Mouse (Mus musculus): Measurements from ENCODE around the gene Ace.

Gene Ace

DNA sequence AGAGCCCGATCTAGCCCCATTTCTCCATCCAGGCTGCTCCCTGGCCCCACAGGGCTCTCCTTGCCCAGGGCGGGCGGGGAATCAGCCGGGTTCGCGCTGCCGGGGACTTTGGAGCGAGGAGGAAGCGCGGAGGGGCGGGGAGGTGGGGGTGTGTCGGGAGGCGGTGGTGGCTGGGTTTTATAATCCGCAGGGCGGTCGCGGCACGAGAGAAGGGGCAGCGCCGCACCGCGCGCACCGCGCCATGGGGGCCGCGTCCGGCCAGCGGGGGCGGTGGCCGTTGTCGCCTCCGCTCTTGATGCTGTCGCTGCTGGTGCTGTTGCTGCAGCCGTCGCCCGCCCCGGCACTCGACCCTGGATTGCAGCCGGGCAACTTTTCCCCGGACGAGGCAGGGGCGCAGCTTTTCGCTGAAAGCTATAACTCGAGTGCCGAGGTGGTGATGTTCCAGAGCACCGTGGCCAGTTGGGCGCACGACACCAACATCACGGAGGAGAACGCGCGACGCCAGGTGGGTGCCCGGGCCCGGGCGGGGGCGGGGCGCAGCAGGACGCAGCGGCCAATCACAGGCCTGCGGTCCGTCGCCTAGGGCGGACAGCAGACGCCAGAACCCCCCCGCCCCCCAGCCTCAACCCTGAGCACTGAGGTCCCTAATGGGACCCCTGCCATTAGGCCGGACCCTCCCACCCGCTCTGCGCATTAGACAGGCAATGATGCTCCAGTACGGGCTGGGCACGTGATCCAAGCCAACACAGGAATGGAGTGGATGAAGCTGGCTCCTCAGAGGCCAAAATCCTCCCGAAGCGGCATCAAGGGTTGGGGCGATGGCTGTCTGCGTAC, at the start of gene Ace:
Gene Ace, plus strand, starts transcription at position 205 of the 834 bp plus-strand sequence.
- DNase-seq (ENCODE audit: extremely low spot score), result peak; percentile 50

DNA sequence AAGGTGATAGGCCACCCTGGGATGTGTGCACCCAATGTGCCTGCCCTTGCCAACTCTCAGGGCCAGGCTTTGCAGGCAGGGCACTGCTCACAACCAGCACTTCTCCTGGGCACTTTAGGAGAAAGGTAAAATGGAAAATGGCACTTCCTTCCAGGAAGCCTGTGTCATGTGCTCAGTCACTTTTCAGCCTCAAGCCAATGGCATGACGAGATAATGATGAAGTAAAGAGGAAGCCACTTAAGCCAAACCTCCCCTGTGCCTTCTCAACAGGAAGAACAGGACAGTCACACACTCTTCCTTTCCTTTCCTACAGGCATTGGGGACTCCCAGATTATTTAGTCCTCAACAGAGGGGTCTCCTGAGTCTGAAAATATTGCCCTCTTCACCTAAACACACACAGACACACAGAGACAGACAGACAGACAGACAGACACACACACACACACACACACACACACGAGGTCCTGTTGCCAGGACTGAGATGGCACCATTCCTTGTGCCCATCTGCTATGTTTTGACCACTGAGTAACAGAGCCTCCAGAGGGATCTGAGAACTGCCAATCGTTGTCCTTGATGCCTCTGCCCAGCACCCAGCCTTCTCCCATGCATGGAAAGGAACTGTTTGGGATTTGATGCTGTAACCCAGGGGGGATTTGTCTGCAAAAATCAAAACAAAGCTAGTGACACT, 47.5 kb upstream of the Ace start:
- no peak for DNase-seq (ENCODE audit: extremely low spot score)

DNA sequence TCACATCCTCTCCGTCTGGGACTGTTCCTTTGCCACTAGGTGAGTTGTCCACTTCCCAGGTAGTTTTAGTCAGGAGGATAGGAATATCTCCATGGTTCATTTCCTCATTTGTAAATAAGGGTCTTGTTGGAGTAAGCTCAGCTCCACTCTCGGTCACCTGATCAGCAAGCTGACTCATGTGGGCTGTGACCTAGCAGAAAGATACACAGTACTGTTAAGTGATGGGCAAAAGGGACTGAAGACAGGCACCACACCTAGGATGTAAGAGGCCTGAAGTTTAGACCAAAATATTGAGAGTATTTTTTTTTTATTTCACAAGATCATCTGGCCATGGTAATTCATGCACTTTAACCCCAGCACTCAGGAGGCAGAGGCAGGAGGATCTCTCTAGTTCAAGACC, 46.9 kb upstream of the Ace start:
- DNase-seq (ENCODE audit: extremely low spot score), result no peak

DNA sequence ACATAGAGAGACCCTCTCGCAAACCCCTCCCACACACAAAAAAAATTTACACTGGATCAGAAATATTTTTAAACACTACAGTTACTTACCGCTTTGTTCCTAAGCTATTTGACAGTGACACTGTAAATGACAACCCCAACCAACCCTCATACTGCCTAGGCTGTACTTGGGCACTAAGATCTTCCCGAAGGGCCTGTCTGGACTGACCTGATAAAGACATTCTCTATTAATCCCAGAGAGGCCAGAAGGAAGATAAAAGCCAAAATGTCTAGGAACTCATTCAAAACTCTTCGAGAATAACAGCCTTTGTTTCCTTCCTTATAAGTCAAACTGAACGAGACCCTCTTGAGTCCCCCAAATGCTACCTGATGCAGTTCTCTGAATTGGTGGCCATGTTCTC, 46.5 kb upstream of the Ace start:
- no peak for DNase-seq (ENCODE audit: extremely low spot score)

DNA sequence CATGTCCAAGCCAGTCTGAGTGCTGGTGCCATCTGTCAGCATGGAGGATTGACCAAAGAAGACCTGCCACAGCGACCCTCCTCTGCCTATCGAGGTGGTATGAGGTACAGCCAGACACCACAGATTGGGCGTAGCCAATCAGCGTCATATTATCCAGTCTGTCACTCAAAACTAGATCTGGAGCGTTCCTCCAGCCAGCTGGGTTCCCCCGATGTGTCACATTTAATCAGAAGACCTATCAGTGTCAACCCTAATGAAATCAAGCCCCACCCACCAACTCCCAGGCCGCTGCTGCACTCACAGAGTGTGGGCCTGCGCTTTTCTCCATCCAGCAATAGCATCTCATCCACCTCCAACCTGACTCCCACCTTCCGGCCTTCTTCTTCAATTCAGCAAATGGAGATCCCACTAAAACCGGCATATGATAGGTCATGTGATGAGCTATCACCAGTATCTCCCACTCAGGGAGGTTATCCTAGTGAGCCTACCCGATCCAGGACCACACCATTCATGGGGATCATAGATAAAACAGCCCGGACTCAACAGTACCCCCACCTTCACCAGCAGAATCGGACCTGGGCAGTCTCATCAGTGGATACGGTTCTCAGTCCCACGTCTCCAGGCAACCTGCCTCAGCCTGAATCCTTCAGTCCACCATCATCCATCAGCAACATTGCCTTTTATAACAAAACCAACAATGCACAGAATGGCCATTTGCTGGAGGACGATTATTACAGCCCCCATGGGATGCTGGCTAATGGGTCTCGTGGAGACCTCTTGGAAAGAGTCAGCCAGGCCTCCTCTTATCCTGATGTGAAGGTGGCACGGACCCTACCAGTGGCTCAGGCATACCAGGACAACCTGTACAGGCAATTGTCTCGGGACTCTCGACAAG, 44.7 kb upstream of the Ace start:
- no peak for DNase-seq (ENCODE audit: extremely low spot score)

DNA sequence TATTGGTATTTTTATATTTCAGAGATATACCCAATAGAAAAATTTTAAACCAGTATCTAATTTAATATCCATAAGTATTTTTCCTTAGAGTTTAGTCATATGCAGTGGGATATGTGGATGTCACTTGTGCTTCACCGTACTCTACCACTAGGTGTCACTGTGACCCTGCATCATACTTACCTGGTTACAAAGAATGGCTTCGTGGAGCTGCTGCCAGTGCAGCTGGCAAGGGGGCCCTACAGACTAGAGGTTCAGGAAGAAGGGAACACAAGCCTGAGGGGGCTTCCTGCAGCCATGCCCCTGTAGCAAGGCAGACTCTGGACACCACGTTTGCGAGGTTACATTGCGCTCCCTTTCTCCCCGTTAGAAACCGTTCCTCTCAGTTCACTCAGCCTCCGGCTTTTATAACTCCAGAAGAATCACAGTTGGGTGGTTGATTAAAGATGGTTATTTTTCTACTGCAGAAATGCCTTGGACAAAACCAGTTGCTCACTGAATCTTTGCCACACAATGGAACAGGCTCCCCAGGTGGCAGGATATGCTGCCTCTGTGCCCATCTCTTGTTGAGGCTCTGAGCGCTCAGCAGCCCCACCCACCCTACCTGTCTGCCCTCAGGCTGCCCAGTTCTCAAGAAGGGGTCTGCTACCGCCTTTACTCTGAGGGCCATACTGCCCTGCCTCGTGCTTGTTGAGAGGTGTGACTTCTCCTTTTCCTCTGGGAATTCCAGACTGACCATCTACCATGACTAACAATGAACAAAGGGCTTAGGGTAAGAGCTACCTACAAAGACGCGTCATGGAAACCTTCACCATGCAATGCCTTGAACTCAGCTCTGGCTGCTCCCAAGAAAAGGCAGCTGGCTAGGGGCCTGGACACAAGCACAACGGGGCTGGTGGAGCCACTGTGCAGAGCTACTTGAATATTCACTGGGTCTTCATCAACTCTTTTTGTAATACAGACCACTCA, 40.4 kb upstream of the Ace start:
- peak; percentile 68 for DNase-seq (ENCODE audit: extremely low spot score)

DNA sequence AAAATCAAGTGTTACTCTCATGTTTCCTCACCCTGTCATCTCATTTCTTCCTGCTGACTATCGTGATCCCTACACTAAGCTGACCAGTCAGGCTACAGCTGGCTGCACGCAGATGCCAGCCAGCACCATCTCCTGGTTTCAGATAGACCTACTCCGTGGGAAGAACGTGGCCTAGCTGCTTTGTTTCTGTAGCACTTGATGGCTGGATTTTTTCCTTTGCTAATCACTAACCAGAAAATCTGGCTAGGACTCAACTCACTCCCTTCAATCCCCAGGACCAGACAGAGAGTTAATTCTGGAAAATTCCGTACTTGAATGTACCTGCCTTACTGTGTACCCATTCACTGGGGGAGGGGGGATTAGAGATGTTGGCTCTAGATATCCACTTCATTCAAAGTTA, 39.6 kb upstream of the Ace start:
- no peak for DNase-seq (ENCODE audit: extremely low spot score)

DNA sequence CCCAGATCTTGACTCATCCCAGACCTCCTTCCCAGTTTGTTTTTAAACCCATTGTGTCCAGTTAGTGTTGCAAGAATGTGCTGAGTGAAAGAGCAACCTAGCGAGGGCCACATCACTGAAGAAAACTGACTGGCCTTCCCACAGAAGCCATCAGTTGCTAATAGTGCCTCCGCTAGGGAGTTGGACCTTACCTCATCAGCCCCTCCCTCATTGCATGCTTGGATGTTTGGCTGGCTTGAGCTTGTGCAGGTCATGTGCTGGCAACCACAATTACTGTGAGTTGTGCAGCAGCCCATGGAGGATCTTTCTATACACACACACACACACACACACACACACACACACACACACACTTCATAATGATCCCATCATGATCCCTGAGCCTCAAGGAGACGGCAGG, 36.4 kb upstream of the Ace start:
- no peak for DNase-seq (ENCODE audit: extremely low spot score)

DNA sequence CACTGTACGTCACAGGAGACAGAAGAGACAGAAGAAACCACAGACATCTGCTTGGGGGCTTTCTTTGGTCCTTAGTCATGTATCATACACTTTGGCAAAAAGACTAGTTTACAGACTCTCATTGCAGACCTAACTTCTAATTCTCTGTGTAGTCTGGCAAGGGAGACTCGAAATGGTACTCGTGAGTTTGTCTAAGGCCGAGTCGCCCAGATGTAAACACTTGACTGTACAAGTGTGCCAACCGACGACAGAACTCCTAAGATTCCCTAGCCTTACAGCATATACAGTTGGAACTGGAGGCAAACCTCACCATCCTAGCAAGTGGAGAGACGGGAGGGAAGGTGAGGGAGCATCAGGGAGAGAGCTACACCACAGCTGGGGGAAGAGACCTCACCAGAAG, 34.0 kb upstream of the Ace start:
- no peak for DNase-seq (ENCODE audit: extremely low spot score)

DNA sequence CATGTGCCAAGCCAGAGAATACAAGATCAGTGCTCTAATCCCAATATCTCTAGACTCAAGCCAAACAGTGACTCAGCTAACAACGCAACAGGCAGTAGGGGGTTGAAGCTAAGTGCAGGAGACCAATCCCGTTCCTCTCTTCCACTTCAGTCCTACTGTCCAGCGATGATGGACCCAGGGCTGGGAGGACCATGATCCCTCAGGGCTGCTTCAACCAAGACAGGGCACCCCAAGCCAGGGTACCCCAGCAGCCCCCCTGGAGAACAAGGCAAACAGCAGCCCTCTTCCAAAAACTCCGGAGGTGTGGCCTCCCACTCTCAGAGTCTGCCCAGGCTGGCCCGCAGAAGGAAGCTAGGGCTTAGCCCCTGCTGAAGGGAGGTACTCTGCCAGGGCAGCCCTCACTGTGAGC, 33.4 kb upstream of the Ace start:
- DNase-seq (ENCODE audit: extremely low spot score), result no peak

DNA sequence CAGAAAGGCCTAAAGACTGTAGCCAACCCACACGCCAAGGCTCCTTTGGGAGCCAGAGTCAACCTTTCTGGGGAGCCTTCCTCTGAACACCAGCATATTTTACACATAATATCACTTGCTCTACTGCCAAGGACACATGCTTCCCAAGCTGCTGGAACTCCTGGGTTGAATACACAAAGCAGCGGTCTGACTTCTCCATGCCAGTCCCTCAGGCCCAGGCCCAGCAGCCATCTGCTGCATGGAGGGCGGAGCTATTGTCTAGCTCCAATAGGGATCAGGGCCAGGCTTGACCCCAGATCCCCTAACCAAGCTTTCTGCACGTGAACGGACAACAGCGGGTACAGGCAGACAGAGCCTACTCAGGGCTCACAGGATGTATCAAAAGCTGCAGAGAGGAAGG, 32.9 kb upstream of the Ace start:
- DNase-seq (ENCODE audit: extremely low spot score), result no peak

DNA sequence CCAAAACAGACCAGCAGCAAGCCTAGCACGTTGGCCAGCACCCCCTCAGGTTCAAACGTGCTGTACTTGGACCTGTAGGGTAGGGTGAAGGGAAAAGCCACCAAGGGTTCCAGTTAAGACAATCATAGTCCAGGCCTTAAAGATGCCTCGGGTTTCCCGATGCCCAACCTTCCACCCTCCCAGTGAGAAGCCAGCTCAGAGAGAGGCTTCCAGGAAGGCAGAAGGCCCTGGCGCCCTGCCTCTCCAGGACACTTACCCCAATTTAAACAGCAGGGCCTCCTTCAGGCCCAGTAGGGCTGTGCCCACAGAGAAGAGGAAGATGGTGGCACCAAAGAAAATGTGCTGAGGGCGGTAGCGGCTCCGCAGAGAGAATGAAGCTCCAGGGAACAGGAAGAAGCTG, 32.2 kb upstream of the Ace start:
- no peak for DNase-seq (ENCODE audit: extremely low spot score)

DNA sequence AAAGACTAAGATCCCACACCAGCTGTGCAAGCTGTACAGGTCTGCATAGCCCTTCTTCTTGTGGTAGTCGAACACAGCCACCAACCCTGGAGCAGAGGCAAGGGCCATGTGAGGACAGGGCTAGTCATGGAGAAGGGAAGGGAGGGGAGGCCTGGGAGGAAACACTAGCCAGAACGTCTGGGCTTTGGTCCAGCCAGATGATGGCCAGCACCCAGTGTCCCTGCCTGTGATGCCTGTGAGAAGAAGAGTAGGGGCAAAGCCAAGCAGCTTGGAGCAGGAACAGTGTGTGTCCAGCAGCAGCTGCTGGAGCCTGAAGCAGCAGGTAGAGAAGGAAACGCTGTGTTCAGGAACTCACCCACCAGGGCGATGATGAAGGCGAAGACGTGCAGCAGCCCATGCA, 31.5 kb upstream of the Ace start:
- DNase-seq (ENCODE audit: extremely low spot score), result no peak

DNA sequence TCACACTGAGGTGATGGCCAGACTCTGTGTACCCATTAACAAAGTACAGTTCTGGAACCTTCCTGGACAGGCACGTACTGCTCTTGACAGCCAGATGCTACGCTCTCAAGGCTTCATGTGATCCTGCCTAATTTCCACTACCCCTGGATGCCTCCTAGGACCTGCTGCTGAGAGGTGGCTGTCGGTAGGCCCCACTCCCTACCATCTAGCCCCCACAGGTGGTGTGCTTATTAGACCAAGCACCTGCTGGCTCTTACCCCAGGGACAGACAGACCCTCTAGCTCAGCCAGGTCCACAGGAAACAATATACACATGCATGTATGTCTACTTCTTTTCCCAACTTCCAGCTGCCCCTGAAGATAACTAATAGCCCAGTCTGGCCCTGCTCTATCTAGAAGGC, 30.8 kb upstream of the Ace start:
- no peak for DNase-seq (ENCODE audit: extremely low spot score)

DNA sequence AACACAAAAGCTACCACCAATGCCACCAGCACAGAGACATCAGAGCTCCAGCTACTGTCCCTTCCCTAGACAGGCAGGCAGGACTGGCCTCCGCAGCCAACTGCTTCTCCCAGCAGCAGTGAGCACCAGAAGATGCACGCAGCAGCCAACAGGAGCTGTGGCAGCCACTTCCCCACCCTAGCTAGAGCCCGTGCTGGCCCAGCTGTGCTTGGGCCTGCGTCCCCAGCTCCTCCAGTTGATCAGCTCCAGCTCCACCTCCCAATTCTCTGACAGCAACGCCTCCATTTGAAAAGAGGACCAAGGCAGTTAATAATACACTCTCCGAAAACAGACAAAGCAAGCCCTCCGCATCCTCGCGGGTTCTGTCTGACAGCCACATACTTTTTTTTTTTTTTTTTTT, 29.0 kb upstream of the Ace start:
- no peak for DNase-seq (ENCODE audit: extremely low spot score)

DNA sequence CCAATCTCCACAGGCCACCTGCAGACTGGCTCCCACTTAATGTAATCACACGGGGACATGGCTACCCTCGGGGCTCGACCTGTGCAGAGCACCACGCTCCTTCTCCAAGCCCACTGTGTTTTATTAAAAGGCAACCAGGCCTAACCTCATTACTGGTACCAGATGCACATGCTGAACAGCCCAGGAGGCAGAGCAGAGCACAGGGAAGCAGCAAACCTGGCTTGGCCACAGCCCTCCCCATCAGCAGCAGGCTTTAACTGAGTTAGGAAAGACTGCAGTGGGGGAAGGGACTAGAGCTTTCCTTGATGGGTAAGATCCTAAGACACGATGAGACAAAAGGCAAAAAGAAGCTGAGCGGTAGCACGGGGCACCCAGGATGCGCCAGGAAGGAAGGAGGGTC, 25.8 kb upstream of the Ace start:
- no peak for DNase-seq (ENCODE audit: extremely low spot score)

DNA sequence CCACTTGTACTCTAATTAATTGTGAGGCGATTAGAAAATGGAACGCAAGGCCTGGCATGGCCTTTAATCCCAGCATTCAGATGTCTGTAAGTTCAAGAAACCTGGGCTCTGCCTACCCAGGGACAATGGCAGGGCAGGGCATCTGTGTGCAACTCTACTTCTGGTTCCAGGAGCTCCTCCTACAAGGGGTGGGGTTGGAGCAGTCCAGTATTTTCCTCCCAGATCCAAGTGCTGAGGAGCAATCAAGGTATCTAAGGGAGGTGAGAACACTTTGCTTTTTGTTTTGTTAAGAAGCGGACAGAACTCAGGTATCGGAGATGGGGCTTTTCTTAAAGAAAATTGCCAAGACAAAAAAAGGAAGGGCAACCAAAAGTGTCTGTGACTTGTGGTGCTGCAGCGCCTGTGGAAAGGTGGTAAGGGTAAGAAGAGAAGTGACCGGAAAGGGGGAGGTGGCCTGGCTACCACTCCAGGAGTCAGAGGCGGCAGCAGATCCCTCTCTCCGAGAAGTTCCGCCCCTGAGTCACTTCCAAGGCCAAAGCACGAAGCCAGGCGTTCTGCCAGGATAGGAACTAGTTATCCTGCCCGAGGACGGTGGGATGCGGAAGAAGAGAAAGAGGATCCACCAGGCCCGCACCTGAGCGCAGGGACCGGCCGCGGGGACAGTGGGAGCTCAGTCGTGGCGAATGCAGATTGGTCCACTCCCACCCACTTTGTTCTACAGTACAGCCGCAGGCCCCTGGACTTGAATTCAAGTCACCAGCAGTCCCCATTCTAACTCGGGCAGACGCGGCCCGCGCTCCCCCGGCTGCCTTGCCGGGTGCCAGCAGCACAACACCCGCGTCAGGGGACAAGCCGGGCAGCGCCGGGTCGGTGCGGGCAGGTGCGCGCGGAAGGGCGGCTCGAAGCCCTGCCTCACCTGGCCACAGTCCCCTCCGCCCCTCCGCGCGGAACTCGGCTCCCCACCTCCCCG, 24.3 kb upstream of the Ace start:
- DNase-seq (ENCODE audit: extremely low spot score), result peak; percentile 38

DNA sequence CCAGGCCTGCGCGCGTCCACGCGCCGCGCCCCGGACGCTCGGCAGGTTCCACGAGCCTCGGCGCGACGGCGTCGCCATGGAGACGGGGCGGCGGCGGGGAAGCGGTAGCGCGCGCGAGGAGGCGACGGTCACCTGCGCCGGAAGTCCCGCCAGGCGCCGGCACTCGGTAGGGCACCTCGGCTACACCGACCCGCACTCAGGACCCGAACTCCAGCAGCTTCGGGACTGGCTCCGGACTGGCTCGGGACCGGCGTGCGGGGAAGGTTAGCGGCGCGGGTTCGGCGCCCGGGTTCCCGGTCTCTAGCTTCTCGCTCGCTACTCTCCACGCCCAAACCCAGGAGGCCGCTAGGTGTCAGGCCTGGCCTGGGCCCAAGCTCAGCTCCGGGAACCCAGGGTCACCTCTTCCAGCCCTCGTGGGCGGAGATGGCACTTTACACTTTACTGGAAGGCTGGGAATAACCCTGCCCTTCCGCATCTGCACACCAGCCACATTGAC, 23.6 kb upstream of the Ace start:
- DNase-seq (ENCODE audit: extremely low spot score), result peak; percentile 77

DNA sequence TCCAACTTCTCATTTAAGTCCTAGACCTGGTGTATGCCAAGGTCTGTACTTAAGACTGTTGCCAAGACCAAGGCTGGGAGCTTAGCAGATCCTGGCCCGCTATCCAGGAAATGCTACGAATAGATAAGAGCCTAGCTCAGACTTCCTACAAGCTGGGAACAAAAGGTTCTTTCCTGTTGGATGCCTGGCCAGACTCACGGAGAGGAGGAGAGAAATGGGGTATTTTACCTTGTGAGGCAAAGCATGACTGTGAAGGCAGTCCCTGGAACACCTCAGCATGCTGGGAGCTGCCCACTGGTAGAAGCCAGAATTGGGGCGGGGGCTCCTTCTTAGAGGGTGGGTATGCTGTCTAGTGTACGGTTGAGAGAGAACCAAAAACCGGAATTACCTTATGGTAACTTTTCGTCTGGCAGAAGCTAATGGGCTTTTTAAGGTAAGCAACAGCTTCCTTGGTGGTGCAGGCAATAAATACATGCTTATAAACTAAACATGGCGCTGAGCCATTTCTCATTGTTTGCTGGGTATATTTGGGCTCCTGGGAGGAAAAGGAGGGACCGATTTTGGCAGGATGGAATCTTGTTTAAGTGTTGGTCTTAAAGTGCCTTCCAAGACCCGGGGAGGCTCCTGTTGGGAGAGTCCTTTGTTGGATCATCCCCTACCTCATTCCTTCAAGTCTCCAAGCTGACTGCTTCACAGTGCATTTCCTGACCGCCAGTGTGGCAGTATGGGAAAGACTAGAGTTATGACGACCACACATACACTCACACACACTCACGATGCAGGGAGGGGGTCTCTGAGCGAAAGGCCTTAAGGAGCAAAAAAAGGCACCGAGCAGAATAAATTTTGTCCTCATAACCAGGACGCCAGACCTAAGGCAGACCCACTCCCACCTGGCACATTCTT, 22.7 kb upstream of the Ace start:
- no peak for DNase-seq (ENCODE audit: extremely low spot score)
